Mouse (Mus musculus) cortical plate, adult 2 months (tissue): ENCODE measurements at regions not wholly inside any gene's neighbourhood (a gene's known extent, or its start where the extent isn't known, plus 50 kb on each side); places are given as distances from the start of the nearest gene placed in this dataset.

Experiments
- H3K27ac ChIP-seq: fragments of 200-500 bp; 2 replicates; pipeline ENCODE4 v1.5.1; 2012; ENCODE audit warnings: low read length, control low read depth, inconsistent platforms; ENCODE audit not compliant: insufficient read depth
- H3K4me1 ChIP-seq: fragments of 200-500 bp; 2 replicates; pipeline ENCODE4 v1.6.1; 2011; ENCODE audit warnings: low read length; ENCODE audit not compliant: control insufficient read depth, insufficient read depth
- H3K4me3 ChIP-seq: fragments of 200-500 bp; 2 replicates; pipeline ENCODE4 v1.5.1; 2011; ENCODE audit warnings: mild to moderate bottlenecking, low read length, control low read depth; ENCODE audit not compliant: insufficient read depth
- CTCF ChIP-seq: fragments of 200-500 bp; IDR thresholded peaks from 2 replicates; pipeline ENCODE4 v1.5.1; 2011; ENCODE audit warnings: mild to moderate bottlenecking, control low read depth, low read length; ENCODE audit not compliant: insufficient read depth; ENCODE audit errors: extremely low read depth
- POLR2A ChIP-seq: fragments of 200-500 bp; IDR thresholded peaks from 2 replicates; pipeline ENCODE4 v1.6.1; 2011; ENCODE audit warnings: mild to moderate bottlenecking, low read length, control low read depth; ENCODE audit not compliant: insufficient read depth; ENCODE audit errors: extremely low read depth

DNA sequence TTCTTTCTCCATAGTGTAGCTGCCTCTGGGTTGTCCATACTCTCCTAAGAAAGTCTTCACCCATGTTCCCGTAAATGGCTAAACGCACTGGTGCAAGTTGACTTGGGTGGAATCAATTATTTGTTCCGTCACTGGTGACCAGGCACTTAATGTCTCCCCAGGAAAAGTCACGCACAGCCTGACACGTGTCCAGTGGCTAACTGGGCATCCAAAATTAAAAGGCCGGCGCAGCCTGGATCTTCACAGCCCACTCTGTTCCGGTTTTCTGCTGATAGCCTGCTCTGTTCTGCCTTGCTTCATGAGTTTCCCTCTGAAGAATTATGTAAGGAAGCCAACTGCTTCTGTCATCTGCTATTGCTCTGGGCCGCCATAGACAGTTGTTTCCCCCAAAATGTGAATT, 81.3 kb upstream of the Rbms3 start:
- no peaks in the 10 kb centered on the region for H3K4me1 ChIP-seq
- TF ChIP-seq POLR2A: no peak
- no peak for TF ChIP-seq CTCF

DNA sequence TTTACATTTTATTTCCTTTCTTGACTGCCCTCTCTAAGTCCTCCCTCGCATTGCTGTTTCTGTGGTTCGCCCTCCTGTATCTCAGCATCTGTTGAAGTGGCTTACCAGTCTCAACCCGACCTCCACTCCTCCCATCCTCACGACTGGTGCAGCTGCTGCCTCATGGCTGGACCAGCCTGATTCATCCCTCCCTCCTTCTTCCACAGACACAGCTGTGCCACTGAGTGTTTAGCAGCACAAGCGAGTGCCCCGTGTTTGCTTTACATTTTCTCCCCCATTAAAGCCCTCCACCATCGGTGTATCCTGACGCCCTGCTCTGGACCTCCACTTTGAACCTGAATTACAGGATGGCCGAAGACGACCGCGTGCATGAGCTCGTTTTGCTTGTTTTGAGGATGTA, 80.0 kb upstream of the Rbms3 start:
- no peak overlapping the region for H3K4me3 ChIP-seq
- no peak overlapping the region for H3K27ac ChIP-seq
- no peak for TF ChIP-seq CTCF
- no peak for TF ChIP-seq POLR2A
- H3K4me1 ChIP-seq: no peaks in the 10 kb centered on the region

More for the DNA sequence above, 81.3 kb upstream of the Rbms3 start:
- Histone ChIP-seq H3K4me3 (no peak overlapping the region), H3K27ac (no peak overlapping the region)

DNA sequence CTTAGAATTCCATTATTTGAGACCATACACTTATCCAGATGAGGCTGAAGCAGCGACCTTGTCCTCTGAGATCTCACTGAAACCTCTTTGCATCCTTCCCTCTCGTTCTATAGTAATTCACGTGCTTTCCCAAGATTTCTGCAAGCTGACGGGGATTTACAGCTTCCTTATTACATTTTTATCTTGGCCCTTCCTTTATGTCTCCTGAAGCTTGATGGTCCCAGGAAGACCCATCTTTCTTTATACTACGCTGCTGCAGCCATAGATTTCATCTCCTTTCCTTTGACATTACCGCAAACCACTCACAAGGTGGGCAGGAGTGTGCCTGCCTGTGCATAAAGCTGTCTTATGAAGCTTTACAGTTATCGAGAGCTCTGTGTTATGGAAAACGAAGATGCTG, 63.3 kb upstream of the Rbms3 start:
- no peak for TF ChIP-seq POLR2A
- no peak for TF ChIP-seq CTCF
- Histone ChIP-seq H3K4me3 (no peak overlapping the region), H3K27ac (no peak overlapping the region), H3K4me1 (no peaks in the 10 kb centered on the region)

- TF ChIP-seq POLR2A: no peak
- no peak for TF ChIP-seq CTCF
- H3K4me3 ChIP-seq: no peak overlapping the region
- no peaks in the 10 kb centered on the region for H3K4me1 ChIP-seq
- no peak overlapping the region for H3K27ac ChIP-seq
These were observed 62.8 kb upstream of the Rbms3 start for GRCm38 (mm10) chr9:117692486-117692885.

DNA sequence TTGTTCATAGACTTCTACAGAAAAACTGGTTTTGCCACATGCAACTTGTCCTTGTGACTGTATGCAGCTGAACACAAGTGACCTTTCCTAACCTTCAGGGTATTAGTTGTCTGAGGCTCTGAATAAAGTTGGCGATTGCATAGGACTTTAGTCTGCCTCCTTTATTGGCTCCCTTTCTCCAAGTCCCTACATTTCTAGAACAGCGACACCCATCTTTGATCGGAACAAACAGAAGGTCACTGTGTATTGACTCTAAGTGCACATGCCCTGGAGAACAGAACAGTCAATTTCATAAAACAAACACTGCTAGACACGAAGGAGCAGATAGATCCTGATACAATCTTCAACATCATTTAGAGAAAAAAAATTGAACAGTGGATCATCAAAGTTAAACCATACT, 60.2 kb upstream of the Rbms3 start:
- Histone ChIP-seq H3K27ac (no peak overlapping the region), H3K4me1 (no peaks in the 10 kb centered on the region), H3K4me3 (no peak overlapping the region)
- TF ChIP-seq POLR2A: no peak
- no peak for TF ChIP-seq CTCF
